Mouse (Mus musculus) ES-E14 (cell line): ENCODE data around the gene Zfp354b. TPM values are rescaled to one million over a fixed set of nuclear protein-coding genes. Genes with fewer than 3 reads are reported as not detected.
A peak's percentile ranks its signal among the peaks of the same experiment; 100 is the strongest.

Source experiments
- DNase-seq: peaks from one replicate; pipeline ENCODE4 v3.0.0-alpha.2; 2013; ENCODE audit warnings: low read depth, low spot score
- H3K27ac ChIP-seq: 2 replicates; pipeline ENCODE4 v1.5.1; 2012; ENCODE audit warnings: low read depth, mild to moderate bottlenecking, low read length, moderate library complexity, mixed read lengths; ENCODE audit not compliant: poor library complexity, insufficient read depth, severe bottlenecking
- H3K36me3 ChIP-seq: 2 replicates; pipeline ENCODE4 v1.6.1; 2012; ENCODE audit warnings: mild to moderate bottlenecking, low read length, moderate library complexity, mixed read lengths; ENCODE audit not compliant: control insufficient read depth, poor library complexity, insufficient read depth, severe bottlenecking
- H3K4me1 ChIP-seq, 2 experiments: fragments of 150-350 bp in 1 of 2; sonication (generic) in 1 of 2; 2 replicates each; pipeline ENCODE4 v1.6.1; 2012; ENCODE audit warnings: low read length in 2 of 2, mild to moderate bottlenecking in 1 of 2, mixed read lengths in 1 of 2; ENCODE audit not compliant: control insufficient read depth in 2 of 2, insufficient read depth in 2 of 2, poor library complexity in 1 of 2
- H3K4me3 ChIP-seq, 2 experiments: fragments of 150-350 bp in 1 of 2; sonication (generic) in 1 of 2; 2 replicates each; pipeline ENCODE4 v1.5.1; 2012; ENCODE audit warnings: low read length in 2 of 2, low read depth in 1 of 2, mild to moderate bottlenecking in 1 of 2, mixed read lengths in 1 of 2; ENCODE audit not compliant: insufficient read depth in 1 of 2, poor library complexity in 1 of 2, severe bottlenecking in 1 of 2
- H3K9ac ChIP-seq: 2 replicates; pipeline ENCODE4 v1.6.1; 2012; ENCODE audit warnings: low read depth, mild to moderate bottlenecking, low read length, mixed read lengths; ENCODE audit not compliant: poor library complexity, insufficient read depth, severe bottlenecking
- H3K9me3 ChIP-seq: fragments of 150-350 bp; sonication (generic); 2 replicates; pipeline ENCODE4 v1.6.1; 2012; ENCODE audit warnings: low read depth, mild to moderate bottlenecking, low read length; ENCODE audit not compliant: control insufficient read depth, insufficient read depth
- CHD2 ChIP-seq: IDR thresholded peaks from 2 replicates; pipeline ENCODE4 v1.6.1; 2014; ENCODE audit warnings: mild to moderate bottlenecking, low read depth, low read length, inconsistent platforms
- HCFC1 ChIP-seq: IDR thresholded peaks from 2 replicates; pipeline ENCODE4 v1.6.1; 2012; ENCODE audit warnings: low read length, inconsistent platforms, borderline replicate concordance; ENCODE audit not compliant: insufficient read depth
- MAFK ChIP-seq: IDR thresholded peaks from 2 replicates; pipeline ENCODE4 v1.6.1; 2014; ENCODE audit warnings: mild to moderate bottlenecking, low read depth, low read length, inconsistent platforms; ENCODE audit not compliant: insufficient read depth
- ZC3H11A ChIP-seq: IDR thresholded peaks from 2 replicates; pipeline ENCODE4 v1.6.1; 2012; ENCODE audit warnings: low read depth, mild to moderate bottlenecking, inconsistent platforms, low read length, borderline replicate concordance
- ZNF384 ChIP-seq: IDR thresholded peaks from 2 replicates; pipeline ENCODE4 v1.6.1; 2012; ENCODE audit warnings: low read depth, low read length, inconsistent platforms
- in situ Hi-C, 2 experiments: fragments of 600-800 bp; cut with MboI; formaldehyde crosslinking; loops; one replicate each; pipeline ENCODE4 v1.15.1; 2025; ENCODE audit warnings: low sequenced_read_pairs in 2 of 2, inconsistent platforms in 1 of 2; ENCODE audit not compliant: unreplicated experiment in 2 of 2
- total RNA-seq: library from RNA; depleted of rRNA; stranded (reverse); fragments of 300-350 nt; gene quantifications from 2 replicates; pipeline ENCODE4 v1.2.3, GENCODE M21; 2012

The Zfp354b gene
- total RNA-seq, 1 experiment = 1.0 TPM

- Histone ChIP-seq H3K4me3 (peak within 1 kb of the TSS; percentile 50 to 71), H3K9me3 (no peaks in the 10 kb centered on the region), H3K9ac (peak within 1 kb of the TSS; percentile 35; the same call in 1 of the 2 replicates), H3K4me1 (peaks cover 2 to 3% of the 10 kb centered on the region in 2 experiments; a peak in 3 of 4 replicates), H3K36me3 (no peaks in the 10 kb centered on the region; the same call in 1 of the 2 replicates), H3K27ac (no peak within 1 kb of the TSS)
- in situ Hi-C loops = no loop called here
- TF ChIP-seq ZC3H11A = no peak
- peak; percentile 93 for TF ChIP-seq HCFC1
- no peak for TF ChIP-seq CHD2
- TF ChIP-seq ZNF384 = no peak
- TF ChIP-seq MAFK = no peak
- DNase-seq = peak; percentile 64
Observed at GRCm38 (mm10) chr11:50887390-50888128, 43.9 kb downstream of the Zfp354b start, which contains the start of gene Zfp454. Zfp454 (minus strand) TSS chr11:50887651.

GRCm38 (mm10) chr11:50886933-50887293 is 44.5 kb downstream of the Zfp354b start:
- H3K27ac ChIP-seq = no peak overlapping the region
- in situ Hi-C loops = no loop called here

DNA sequence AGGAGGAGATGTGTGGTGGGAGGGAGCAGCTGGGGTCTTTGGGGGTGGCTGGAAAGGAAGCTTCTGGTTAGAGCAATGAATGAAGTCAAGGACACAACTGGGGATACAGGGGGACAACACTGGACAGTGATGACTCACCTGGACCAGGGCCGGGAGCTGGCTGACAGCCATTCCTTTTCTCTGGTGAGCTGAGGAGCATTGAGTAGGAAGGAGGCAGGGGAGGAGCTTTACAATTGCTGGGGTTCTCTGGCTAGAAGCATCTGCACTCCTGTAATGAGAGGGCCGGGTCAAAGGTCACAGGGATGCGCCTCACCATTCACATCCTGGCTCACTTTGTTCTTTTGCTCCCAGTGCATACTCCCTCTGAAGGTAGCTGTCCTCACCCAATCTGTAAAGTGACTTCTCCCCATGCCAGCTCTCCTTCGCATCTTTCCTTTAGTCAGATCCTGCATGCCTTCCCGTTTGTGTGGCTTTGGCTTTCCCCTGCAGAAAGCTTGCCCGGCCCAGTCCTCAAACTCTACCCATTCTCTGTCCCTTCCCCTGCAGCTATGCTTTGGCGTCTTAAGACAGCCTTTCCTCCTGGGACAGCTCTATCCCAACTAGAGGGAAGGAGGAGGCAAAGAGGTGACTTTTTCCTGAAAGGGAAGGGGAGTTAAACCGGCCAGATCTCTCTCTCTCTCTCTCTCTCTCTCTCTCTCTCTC is 45.1 kb downstream of the Zfp354b start:
- TF ChIP-seq CHD2 = no peak
- no peak for TF ChIP-seq ZNF384
- TF ChIP-seq HCFC1 = no peak
- TF ChIP-seq ZC3H11A = no peak
- no peak for TF ChIP-seq MAFK
- no peak overlapping the region for H3K9ac ChIP-seq
- H3K9me3 ChIP-seq = no peaks in the 10 kb centered on the region
- H3K4me1 ChIP-seq = peaks cover 2 to 3% of the 10 kb centered on the region in 2 experiments; a peak in 3 of 4 replicates
- H3K4me3 ChIP-seq = no peak overlapping the region
- DNase-seq = no peak
- in situ Hi-C loops = no loop called here
- H3K27ac ChIP-seq = no peak overlapping the region
- no peaks in the 10 kb centered on the region; the same call in 1 of the 2 replicates for H3K36me3 ChIP-seq

More at GRCm38 (mm10) chr11:50886933-50887293, 44.5 kb downstream of the Zfp354b start:
- Histone ChIP-seq H3K36me3 (no peaks in the 10 kb centered on the region; the same call in 1 of the 2 replicates), H3K4me3 (peak overlapping the region; percentile 50 to 71; a peak in 3 of 4 replicates), H3K9ac (peak overlapping the region; percentile 25; the same call in 1 of the 2 replicates), H3K9me3 (no peaks in the 10 kb centered on the region), H3K4me1 (peaks cover 2 to 3% of the 10 kb centered on the region in 2 experiments; a peak in 3 of 4 replicates)
- DNase-seq = no peak
- no peak for TF ChIP-seq HCFC1
- no peak for TF ChIP-seq ZC3H11A
- TF ChIP-seq CHD2 = no peak
- TF ChIP-seq ZNF384 = no peak
- no peak for TF ChIP-seq MAFK

- TF ChIP-seq ZC3H11A = no peak
- no peak for TF ChIP-seq MAFK
- no peak for TF ChIP-seq CHD2
- TF ChIP-seq ZNF384 = no peak
- no peak for TF ChIP-seq HCFC1
- Histone ChIP-seq H3K9me3 (no peaks in the 10 kb centered on the region), H3K4me3 (no peak overlapping the region), H3K4me1 (peaks cover 2 to 3% of the 10 kb centered on the region in 2 experiments; a peak in 3 of 4 replicates), H3K27ac (no peak overlapping the region), H3K36me3 (no peaks in the 10 kb centered on the region; the same call in 1 of the 2 replicates), H3K9ac (no peak overlapping the region)
- DNase-seq = no peak
- in situ Hi-C loops = no loop called here
Observed at GRCm38 (mm10) chr11:50883756-50884155, 47.7 kb downstream of the Zfp354b start.
